Mouse (Mus musculus) myocyte (in vitro differentiated cells): ENCODE results near the gene Rgl1. TPM values are rescaled to one million over a fixed set of nuclear protein-coding genes. Genes with fewer than 3 reads are reported as not detected.

Experiments
- H3K27me3 ChIP-seq: one replicate; pipeline ENCODE4 v1.6.1; 2011; ENCODE audit not compliant: control insufficient read depth, insufficient read depth, insufficient read length
- H3K36me3 ChIP-seq: one replicate; pipeline ENCODE4 v1.6.1; 2011; ENCODE audit not compliant: control insufficient read depth, insufficient read depth
- H3K4me2 ChIP-seq: one replicate; pipeline ENCODE4 v1.6.1; 2011; ENCODE audit warnings: low read depth, control low read depth
- H3K4me3 ChIP-seq: one replicate; pipeline ENCODE4 v1.5.1; 2011; ENCODE audit warnings: mild to moderate bottlenecking, control low read depth, moderate library complexity
- H3K79me2 ChIP-seq: one replicate; pipeline ENCODE4 v1.6.1; 2011; ENCODE audit not compliant: control insufficient read depth, insufficient read depth
- H3ac ChIP-seq: one replicate; pipeline ENCODE4 v1.6.1; 2011; ENCODE audit not compliant: control insufficient read depth, insufficient read length
- CEBPB ChIP-seq: IDR thresholded peaks from 2 replicates; pipeline ENCODE4 v1.6.1; 2011; ENCODE audit warnings: mild to moderate bottlenecking, moderate library complexity; ENCODE audit not compliant: poor library complexity, insufficient read depth, severe bottlenecking
- E2F4 ChIP-seq: IDR thresholded peaks from one replicate; pipeline ENCODE4 v1.6.1; 2011; ENCODE audit warnings: mild to moderate bottlenecking, control low read depth, moderate library complexity; ENCODE audit not compliant: insufficient read depth
- MAX ChIP-seq: IDR thresholded peaks from one replicate; pipeline ENCODE4 v1.6.1; 2011; ENCODE audit warnings: low read depth, mild to moderate bottlenecking, control low read depth
- MYOD1 ChIP-seq, 3 experiments: IDR thresholded peaks; one replicate each; pipeline ENCODE4 v1.6.1; 2011; ENCODE audit warnings: control low read depth in 2 of 3, low read depth in 2 of 3, mild to moderate bottlenecking in 2 of 3, moderate library complexity in 1 of 3; ENCODE audit not compliant: insufficient read length in 2 of 3, control insufficient read depth in 1 of 3
- MYOG ChIP-seq, 3 experiments: IDR thresholded peaks; one replicate each; pipeline ENCODE4 v1.6.1; 2011; ENCODE audit warnings: control low read depth in 2 of 3, low read depth in 2 of 3, mild to moderate bottlenecking in 2 of 3; ENCODE audit not compliant: insufficient read length in 2 of 3, control insufficient read depth in 1 of 3, insufficient read depth in 1 of 3
- POLR2A ChIP-seq: IDR thresholded peaks from one replicate; pipeline ENCODE4 v1.6.1; 2011; ENCODE audit warnings: low read depth, mild to moderate bottlenecking, control low read depth, moderate library complexity; ENCODE audit not compliant: insufficient read length
- POLR2AphosphoS2 ChIP-seq: IDR thresholded peaks from one replicate; pipeline ENCODE4 v1.6.1; 2011; ENCODE audit warnings: low read depth, control low read depth; ENCODE audit not compliant: insufficient read length
- REST ChIP-seq: IDR thresholded peaks from one replicate; pipeline ENCODE4 v1.6.1; 2011; ENCODE audit warnings: mild to moderate bottlenecking, control low read depth, moderate library complexity; ENCODE audit not compliant: insufficient read depth, insufficient read length
- SRF ChIP-seq: IDR thresholded peaks from one replicate; pipeline ENCODE4 v1.6.1; 2011; ENCODE audit warnings: low read depth; ENCODE audit not compliant: control insufficient read depth, insufficient read length
- TCF12 ChIP-seq: IDR thresholded peaks from one replicate; pipeline ENCODE4 v1.6.1; 2011; ENCODE audit warnings: mild to moderate bottlenecking, control low read depth; ENCODE audit not compliant: poor library complexity, insufficient read depth, severe bottlenecking
- TCF3 ChIP-seq: IDR thresholded peaks from one replicate; pipeline ENCODE4 v1.6.1; 2011; ENCODE audit warnings: low read depth, control low read depth; ENCODE audit not compliant: insufficient read length
- USF1 ChIP-seq: IDR thresholded peaks from one replicate; pipeline ENCODE4 v1.6.1; 2011; ENCODE audit warnings: low read depth, mild to moderate bottlenecking, control low read depth, moderate library complexity
- polyA plus RNA-seq: library from polyadenylated mRNA; unstranded; fragments of >200 nt; fragmentation: generic; extraction: Trizol; gene quantifications from one replicate; pipeline ENCODE4 v1.2.1, GENCODE M21; 2012; ENCODE audit warnings: missing spikeins

The Rgl1 gene
- polyA plus RNA-seq, 1 experiment = 4.3 TPM

DNA sequence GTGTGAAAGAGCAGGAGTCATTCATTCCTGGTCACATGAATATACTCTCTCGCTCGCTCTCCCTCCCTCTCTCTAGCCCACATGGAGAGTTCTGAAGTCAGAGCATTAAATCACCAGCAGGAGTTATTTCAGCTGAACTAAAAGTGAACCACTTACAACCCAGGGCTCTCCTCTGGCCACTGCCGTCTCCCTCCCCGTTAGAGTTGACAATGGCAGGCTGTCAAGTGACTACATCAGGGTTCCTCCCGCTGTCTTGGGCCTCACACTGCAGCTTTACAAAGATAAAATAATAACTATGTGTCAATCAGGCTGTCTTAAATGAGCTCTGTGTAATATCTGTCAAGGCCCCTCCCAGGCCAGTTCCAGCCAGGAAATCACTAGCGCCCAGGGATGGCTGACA lies 63.2 kb downstream of the Rgl1 start:
- no peak for TF ChIP-seq MYOG (IDR thresholded peaks at IDR 0.05; ENCODE audit: control insufficient read depth in 1 of 3, insufficient read depth in 1 of 3, insufficient read length in 2 of 3, low read depth in 2 of 3)
- no peak for TF ChIP-seq CEBPB
- no peak for TF ChIP-seq SRF
- TF ChIP-seq TCF3 = no peak
- no peak for TF ChIP-seq USF1
- TF ChIP-seq MAX = no peak
- no peak for TF ChIP-seq POLR2AphosphoS2
- Histone ChIP-seq H3K4me3 (no peak overlapping the region), H3K36me3 (no peaks in the 10 kb centered on the region), H3K27me3 (no peaks in the 10 kb centered on the region), H3K4me2 (no peak overlapping the region), H3K79me2 (no peaks in the 10 kb centered on the region), H3ac (no peak overlapping the region)

DNA sequence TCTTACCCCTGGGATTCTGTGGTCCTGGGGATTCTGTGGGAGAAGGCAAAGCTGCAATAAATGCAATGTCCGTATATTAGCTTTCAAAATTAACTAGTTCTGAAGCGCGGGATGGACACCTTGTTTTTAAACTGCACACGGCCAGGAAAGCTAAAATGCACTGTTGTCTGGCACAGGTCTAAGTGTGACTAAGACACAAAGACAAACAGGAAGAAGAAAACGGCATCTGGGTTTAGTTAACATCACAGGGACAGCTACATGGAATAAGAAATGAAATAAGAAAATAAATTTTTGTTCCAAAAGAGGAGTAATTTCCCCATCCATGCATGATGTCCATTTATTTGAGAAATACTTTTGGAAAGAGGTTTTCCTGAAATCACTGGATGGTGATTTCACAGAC lies 65.1 kb downstream of the Rgl1 start:
- H3ac ChIP-seq = no peak overlapping the region
- H3K79me2 ChIP-seq = no peaks in the 10 kb centered on the region
- TF ChIP-seq REST = no peak
- no peak for TF ChIP-seq MAX
- TF ChIP-seq MYOD1 (IDR thresholded peaks at IDR 0.05; ENCODE audit: control insufficient read depth in 1 of 3, insufficient read length in 2 of 3, low read depth in 2 of 3) = no peak
- TF ChIP-seq CEBPB = no peak
- TF ChIP-seq TCF3 = no peak
- no peak for TF ChIP-seq USF1
- TF ChIP-seq E2F4 = no peak
- TF ChIP-seq SRF = no peak
- no peak for TF ChIP-seq TCF12
- TF ChIP-seq POLR2AphosphoS2 = no peak
- TF ChIP-seq MYOG (IDR thresholded peaks at IDR 0.05; ENCODE audit: control insufficient read depth in 1 of 3, insufficient read depth in 1 of 3, insufficient read length in 2 of 3, low read depth in 2 of 3) = no peak
- TF ChIP-seq POLR2A = no peak
- no peaks in the 10 kb centered on the region for H3K27me3 ChIP-seq
- H3K4me3 ChIP-seq = no peak overlapping the region
- H3K36me3 ChIP-seq = no peaks in the 10 kb centered on the region
- H3K4me2 ChIP-seq = no peak overlapping the region

GRCm38 (mm10) chr1:152697341-152697740 lies 68.8 kb downstream of the Rgl1 start:
- Histone ChIP-seq H3K4me2 (peak overlapping the region; percentile 9), H3K36me3 (no peaks in the 10 kb centered on the region), H3ac (no peak overlapping the region), H3K79me2 (no peaks in the 10 kb centered on the region), H3K4me3 (no peak overlapping the region), H3K27me3 (no peaks in the 10 kb centered on the region)
- TF ChIP-seq POLR2A = no peak

GRCm38 (mm10) chr1:152695491-152695890 lies 70.7 kb downstream of the Rgl1 start:
- Histone ChIP-seq H3K4me2 (no peak overlapping the region), H3ac (no peak overlapping the region), H3K27me3 (no peaks in the 10 kb centered on the region), H3K4me3 (no peak overlapping the region), H3K79me2 (no peaks in the 10 kb centered on the region), H3K36me3 (no peaks in the 10 kb centered on the region)
- TF ChIP-seq USF1 = no peak
- no peak for TF ChIP-seq POLR2A
- no peak for TF ChIP-seq TCF12
- TF ChIP-seq TCF3 = no peak
- TF ChIP-seq CEBPB = no peak
- no peak for TF ChIP-seq REST
- TF ChIP-seq MYOG (IDR thresholded peaks at IDR 0.05; ENCODE audit: control insufficient read depth in 1 of 3, insufficient read depth in 1 of 3, insufficient read length in 2 of 3, low read depth in 2 of 3) = no peak
- TF ChIP-seq MAX = no peak
- no peak for TF ChIP-seq SRF
- no peak for TF ChIP-seq POLR2AphosphoS2
- TF ChIP-seq E2F4 = no peak
- no peak for TF ChIP-seq MYOD1 (IDR thresholded peaks at IDR 0.05; ENCODE audit: control insufficient read depth in 1 of 3, insufficient read length in 2 of 3, low read depth in 2 of 3)

- H3K36me3 ChIP-seq = no peaks in the 10 kb centered on the region
- TF ChIP-seq CEBPB (no peak), POLR2A (no peak), MAX (no peak), MYOD1 (IDR thresholded peaks at IDR 0.05; ENCODE audit: control insufficient read depth in 1 of 3, insufficient read length in 2 of 3, low read depth in 2 of 3) (no peak), USF1 (no peak), REST (no peak), POLR2AphosphoS2 (no peak), TCF3 (no peak), MYOG (IDR thresholded peaks at IDR 0.05; ENCODE audit: control insufficient read depth in 1 of 3, insufficient read depth in 1 of 3, insufficient read length in 2 of 3, low read depth in 2 of 3) (no peak), TCF12 (no peak), SRF (no peak), E2F4 (no peak)
- no peak overlapping the region for H3ac ChIP-seq
- H3K79me2 ChIP-seq = no peaks in the 10 kb centered on the region
- H3K4me2 ChIP-seq = no peak overlapping the region
- no peak overlapping the region for H3K4me3 ChIP-seq
- no peaks in the 10 kb centered on the region for H3K27me3 ChIP-seq
Measured at GRCm38 (mm10) chr1:152689968-152690367, 76.2 kb downstream of the Rgl1 start.
